Mouse (Mus musculus): ENCODE results near the gene Psmd8.
"Not testable (repeated sequence)": the region's sequence is repeated elsewhere in the genome, so short reads cannot be mapped to it uniquely, and the experiment has no call there.

The Psmd8 gene

GRCm38 (mm10) chr7:29170066-29170754 is 10.3 kb downstream of the Psmd8 start, which contains the start of the genes Ggn and Spred3:
Gene Ggn, plus strand, starts transcription at chr7:29170210.
Gene Spred3, minus strand, starts transcription at chr7:29170411.
- peak; percentile 81 to 88 for DNase-seq

- DNase-seq: peak; percentile 70 to 79
These were observed 11.1 kb downstream of the Psmd8 start for GRCm38 (mm10) chr7:29169231-29170065.

GRCm38 (mm10) chr7:29168791-29169230 is 11.7 kb downstream of the Psmd8 start:
- no peak for DNase-seq

DNA sequence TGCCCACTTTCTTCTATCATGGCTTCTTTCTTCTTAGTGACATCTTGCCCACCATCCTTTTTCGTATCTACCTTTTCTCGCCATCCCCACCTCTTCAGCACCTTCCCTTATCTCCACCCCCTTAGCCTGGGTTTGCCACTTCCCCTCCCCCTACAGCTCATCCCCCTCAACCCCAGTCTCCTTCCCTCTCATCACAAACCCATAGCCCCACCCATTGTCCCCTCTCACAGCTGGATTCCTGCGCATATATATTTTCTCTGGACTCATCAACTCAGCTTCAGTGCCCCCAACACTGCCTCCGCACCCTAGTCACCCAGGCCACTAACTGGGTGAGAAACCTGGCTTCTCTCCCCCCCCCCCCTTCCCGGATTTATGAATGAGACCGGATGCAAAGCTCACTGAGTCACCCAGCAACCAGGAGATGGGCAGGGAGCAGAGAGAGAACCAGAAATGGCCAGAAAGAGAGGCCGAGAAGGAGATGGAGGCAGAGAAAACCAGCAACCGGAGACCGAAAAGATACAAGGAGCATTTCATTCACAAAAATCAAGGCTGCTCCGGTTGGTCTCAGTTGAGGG is 12.3 kb downstream of the Psmd8 start:
- no peak for DNase-seq

GRCm38 (mm10) chr7:29167656-29168055 is 12.8 kb downstream of the Psmd8 start:
- no peak for DNase-seq

- peak; percentile 77 to 89 for DNase-seq
These were observed 17.6 kb downstream of the Psmd8 start for GRCm38 (mm10) chr7:29162750-29163525.

DNA sequence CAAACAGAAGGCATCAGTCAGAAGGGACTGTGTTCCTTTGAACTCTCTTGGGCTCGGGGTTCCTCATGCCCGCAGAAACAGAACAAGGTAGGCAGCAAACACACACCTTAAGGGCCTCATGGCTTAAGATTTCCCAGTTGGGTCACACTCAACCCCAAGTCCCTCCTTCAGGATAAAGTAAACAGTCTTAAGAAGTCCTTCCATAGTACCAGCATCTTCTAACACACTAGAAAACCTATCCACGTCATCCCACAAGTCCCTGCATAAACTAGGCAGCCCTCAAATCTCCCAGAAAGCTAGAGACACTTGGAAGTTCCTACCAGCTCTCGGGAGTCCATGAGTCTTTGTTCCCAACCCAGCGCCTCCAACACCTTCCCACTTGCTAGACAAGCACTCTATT is 18.2 kb downstream of the Psmd8 start:
- DNase-seq: no peak

- no peak for DNase-seq
These were observed 22.2 kb downstream of the Psmd8 start for GRCm38 (mm10) chr7:29158264-29158663.

- DNase-seq: peak; percentile 90
These were observed 24.4 kb downstream of the Psmd8 start, which contains the start of gene Fam98c for GRCm38 (mm10) chr7:29155838-29156782. Gene Fam98c, minus strand, starts transcription at chr7:29156234.

DNA sequence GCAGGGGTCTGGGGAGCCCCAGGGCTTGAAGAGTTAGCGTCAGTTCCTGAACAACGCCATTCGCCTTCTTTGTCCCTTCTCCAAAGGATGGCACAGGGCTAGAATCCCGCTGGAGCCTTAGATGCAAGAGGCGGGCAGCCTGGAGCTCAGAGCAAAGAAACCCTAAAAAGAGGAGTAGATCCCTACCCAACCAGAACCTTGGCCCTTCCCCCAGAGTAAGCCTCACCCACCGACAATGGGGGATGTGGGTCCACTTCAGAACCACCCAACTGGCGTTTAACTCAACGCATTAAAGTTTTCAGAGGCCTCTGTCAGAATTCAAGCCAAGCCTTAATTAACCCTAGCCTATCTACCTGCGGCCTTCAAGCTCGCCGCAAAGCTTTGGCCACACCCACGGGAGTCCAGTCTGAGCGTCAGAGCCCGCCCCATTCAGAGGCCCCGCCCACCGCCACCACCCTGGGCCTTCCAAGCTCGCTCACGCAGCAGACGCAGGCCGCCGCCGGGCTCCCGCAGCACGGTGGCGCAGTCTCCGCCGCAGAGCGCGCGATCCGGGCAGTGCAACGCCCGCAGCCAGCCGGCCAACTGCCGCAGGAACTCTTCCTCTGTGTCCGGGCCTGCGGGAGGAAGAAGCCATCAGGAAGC is 25.2 kb downstream of the Psmd8 start:
- DNase-seq: peak; percentile 92

- DNase-seq: no peak
These were observed 26.3 kb downstream of the Psmd8 start for GRCm38 (mm10) chr7:29154018-29154720.

DNA sequence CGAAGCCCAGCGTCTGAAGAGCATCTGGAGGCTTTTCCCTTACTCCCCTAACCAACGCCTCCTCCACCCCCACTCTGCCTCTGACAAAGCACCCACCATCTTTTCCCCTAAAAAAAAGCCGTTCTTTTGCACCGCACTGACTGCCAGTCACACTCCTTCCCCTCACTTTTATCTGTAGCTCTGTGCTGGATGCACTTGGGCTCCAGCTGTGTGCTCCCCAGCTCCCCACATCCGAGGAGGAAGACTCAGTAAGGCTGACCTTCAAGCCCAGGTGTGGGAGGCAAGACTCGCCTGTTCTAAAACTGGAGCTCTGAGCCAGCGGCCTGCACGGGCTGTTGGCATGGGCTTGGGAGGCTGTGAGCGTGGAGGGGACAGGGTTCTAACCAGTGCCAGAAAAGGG is 29.0 kb downstream of the Psmd8 start:
- no peak for DNase-seq

DNA sequence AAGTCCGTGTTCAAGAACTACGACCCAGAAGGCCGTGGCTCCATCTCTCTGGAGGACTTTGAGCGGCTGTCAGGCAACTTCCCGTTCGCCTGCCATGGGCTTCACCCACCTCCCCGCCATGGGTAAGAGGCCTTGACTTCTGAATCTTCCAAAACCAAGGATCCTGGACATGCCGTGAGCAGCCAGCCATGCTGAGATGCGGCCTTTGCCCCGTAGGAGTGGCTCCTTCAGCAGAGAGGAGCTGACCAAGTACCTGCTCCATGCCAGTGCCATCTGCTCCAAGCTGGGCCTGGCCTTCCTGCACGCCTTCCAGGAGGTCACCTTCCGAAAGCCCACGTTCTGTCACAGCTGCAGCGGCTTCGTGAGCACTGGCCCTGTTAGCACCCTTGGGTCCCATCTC is 31.7 kb downstream of the Psmd8 start:
- no peak for DNase-seq

GRCm38 (mm10) chr7:29146625-29147367 is 33.7 kb downstream of the Psmd8 start:
- no peak for DNase-seq

- no peak for DNase-seq
These were observed 36.5 kb downstream of the Psmd8 start for GRCm38 (mm10) chr7:29144006-29144405.

DNA sequence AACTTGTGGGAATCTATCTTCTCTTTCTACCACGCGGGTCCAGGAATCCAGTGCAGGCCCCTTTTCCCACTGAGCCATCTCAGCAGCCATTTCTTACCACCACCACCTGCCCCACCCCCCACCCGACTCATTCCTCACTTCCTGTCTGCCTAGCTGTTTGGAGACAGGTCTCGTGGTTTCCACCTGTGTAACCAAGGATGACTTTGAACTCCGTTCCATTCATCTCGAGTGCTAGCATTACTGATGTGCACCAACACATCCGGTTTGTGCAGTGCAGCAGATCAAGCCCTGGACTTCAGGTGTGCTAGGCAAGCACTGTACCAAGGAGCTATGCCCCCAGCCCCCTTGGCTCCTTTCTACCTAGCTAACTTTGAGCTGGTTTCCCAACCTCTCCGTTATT is 39.1 kb downstream of the Psmd8 start:
- no peak for DNase-seq

DNA sequence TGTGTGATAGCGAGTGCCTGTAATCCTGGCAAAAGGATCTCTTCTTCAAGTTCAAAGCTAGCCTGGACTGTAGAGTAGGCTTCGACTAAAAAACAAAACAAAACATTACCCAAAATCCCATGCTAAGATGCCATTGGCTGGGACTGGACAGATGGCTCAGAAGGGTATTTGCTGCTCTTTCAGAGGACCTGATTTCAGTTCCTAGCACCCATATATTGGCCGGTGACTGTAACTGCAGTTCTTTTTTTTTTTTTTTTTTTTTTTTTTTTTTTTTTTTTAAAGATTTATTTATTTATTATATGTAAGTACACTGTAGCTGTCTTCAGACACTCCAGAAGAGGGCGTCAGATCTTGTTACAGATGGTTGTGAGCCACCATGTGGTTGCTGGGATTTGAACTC is 41.3 kb downstream of the Psmd8 start:
- not testable (repeated sequence) for DNase-seq

DNA sequence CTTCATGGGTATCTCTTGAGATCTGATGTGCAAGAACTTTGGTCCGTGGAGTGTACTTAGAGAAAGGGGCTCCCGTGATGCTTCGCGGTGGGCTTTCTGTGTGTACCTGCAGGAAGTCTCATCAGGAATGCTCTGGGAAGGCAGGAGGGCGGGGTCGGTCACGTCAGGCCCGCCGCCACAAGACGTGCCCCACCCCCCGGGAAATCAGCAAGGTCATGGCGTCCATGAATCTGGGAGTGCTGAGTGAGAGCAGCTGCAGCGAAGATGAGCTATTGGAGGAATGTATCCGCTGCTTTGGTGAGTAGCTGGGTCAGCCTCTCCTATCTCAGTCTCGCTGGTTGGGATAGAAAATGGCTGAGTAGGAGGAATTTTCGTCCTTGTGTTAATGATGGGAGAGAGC is 43.1 kb downstream of the Psmd8 start:
- no peak for DNase-seq

DNA sequence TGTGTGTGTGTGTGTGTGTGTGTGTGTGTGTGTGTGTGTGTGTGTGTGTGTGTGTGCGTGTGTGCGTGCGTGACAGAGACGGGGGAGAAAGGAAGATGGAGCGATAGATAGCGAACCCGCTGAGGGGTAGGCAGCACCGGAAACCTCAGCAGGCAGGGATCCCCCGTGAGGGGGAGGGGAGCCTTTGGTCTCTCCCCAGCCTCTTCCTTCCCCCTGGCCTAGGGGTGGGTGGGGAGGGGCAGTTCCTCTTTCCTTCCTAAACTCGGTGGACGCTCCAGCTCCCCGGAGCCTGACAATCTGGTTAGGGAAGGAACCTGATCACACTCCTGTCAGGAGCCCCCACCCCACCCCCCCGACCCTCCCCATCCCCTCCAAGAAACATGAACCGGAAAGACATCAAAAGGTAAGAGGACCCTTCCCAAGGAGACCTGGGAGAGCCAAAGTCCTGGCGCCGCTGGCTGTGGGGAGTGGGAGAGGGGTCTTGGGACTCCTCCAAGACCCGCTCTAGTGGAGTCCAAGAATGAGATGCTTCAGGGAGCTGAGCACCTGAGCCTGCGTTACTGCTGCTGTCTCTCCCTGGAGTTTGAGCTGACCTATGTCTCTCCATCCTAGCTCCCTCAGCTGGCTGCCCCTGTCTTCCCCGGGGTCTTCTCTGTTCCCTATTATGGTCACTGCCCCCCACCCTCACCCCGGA is 45.7 kb downstream of the Psmd8 start, which contains the start of gene Rasgrp4:
Rasgrp4 (plus strand) TSS at position 159 of the 694 bp plus-strand sequence.
- peak; percentile 60 to 63 for DNase-seq

Measured in lung, postnatal 4 days (tissue).